Mouse (Mus musculus) NIH3T3 (cell line): ENCODE data around the gene Tnfrsf13b.
A peak's percentile ranks its signal among the peaks of the same experiment; 100 is the strongest.
"Not testable (repeated sequence)": the region's sequence is repeated elsewhere in the genome, so short reads cannot be mapped to it uniquely, and the experiment has no call there.

ENCODE experiments used
- DNase-seq: peaks from one replicate; pipeline ENCODE4 v3.0.0-alpha.2; 2012; ENCODE audit warnings: low read depth

Gene Tnfrsf13b

GRCm38 (mm10) chr11:61127421-61128055, 983 bp downstream of the Tnfrsf13b start:
- no peak for DNase-seq

GRCm38 (mm10) chr11:61129305-61129704, 2.8 kb downstream of the Tnfrsf13b start:
- no peak for DNase-seq

- DNase-seq: not testable (repeated sequence)
These were observed 4.1 kb downstream of the Tnfrsf13b start for GRCm38 (mm10) chr11:61130646-61131045.

GRCm38 (mm10) chr11:61132943-61133342, 6.4 kb downstream of the Tnfrsf13b start:
- no peak for DNase-seq

- no peak for DNase-seq
These were observed 15.1 kb downstream of the Tnfrsf13b start for GRCm38 (mm10) chr11:61141693-61142092.

GRCm38 (mm10) chr11:61142262-61142661, 15.7 kb downstream of the Tnfrsf13b start:
- no peak for DNase-seq

GRCm38 (mm10) chr11:61142941-61143530, 16.5 kb downstream of the Tnfrsf13b start:
- DNase-seq: peak; percentile 7

- DNase-seq: peak; percentile 22
These were observed 17.3 kb downstream of the Tnfrsf13b start for GRCm38 (mm10) chr11:61143564-61144469.

GRCm38 (mm10) chr11:61145551-61145950, 19.0 kb downstream of the Tnfrsf13b start:
- DNase-seq: no peak

- DNase-seq: peak; percentile 27
These were observed 20.2 kb downstream of the Tnfrsf13b start for GRCm38 (mm10) chr11:61146645-61147299.

GRCm38 (mm10) chr11:61147300-61147683, 20.7 kb downstream of the Tnfrsf13b start:
- DNase-seq: no peak

GRCm38 (mm10) chr11:61150233-61151001, 23.9 kb downstream of the Tnfrsf13b start:
- DNase-seq: no peak

GRCm38 (mm10) chr11:61155727-61156126, 29.2 kb downstream of the Tnfrsf13b start:
- peak; percentile 70 for DNase-seq

- DNase-seq: no peak
These were observed 31.6 kb downstream of the Tnfrsf13b start for GRCm38 (mm10) chr11:61158141-61158540.

- no peak for DNase-seq
These were observed 33.5 kb downstream of the Tnfrsf13b start for GRCm38 (mm10) chr11:61159796-61160732.

GRCm38 (mm10) chr11:61161121-61161520, 34.6 kb downstream of the Tnfrsf13b start:
- DNase-seq: no peak

- no peak for DNase-seq
These were observed 36.2 kb downstream of the Tnfrsf13b start for GRCm38 (mm10) chr11:61162776-61163175.

- DNase-seq: no peak
These were observed 36.8 kb downstream of the Tnfrsf13b start for GRCm38 (mm10) chr11:61163341-61163740.

- no peak for DNase-seq
These were observed 37.8 kb downstream of the Tnfrsf13b start for GRCm38 (mm10) chr11:61164366-61164765.

- DNase-seq: no peak
These were observed 38.3 kb downstream of the Tnfrsf13b start for GRCm38 (mm10) chr11:61164881-61165280.
